Mouse (Mus musculus): ENCODE data around the gene Flvcr2. TPM values are rescaled to one million over a fixed set of nuclear protein-coding genes. Genes with fewer than 3 reads are reported as not detected.

Gene Flvcr2
- polyA plus RNA-seq, 2 experiments = 2.7 to 3.6 TPM

DNA sequence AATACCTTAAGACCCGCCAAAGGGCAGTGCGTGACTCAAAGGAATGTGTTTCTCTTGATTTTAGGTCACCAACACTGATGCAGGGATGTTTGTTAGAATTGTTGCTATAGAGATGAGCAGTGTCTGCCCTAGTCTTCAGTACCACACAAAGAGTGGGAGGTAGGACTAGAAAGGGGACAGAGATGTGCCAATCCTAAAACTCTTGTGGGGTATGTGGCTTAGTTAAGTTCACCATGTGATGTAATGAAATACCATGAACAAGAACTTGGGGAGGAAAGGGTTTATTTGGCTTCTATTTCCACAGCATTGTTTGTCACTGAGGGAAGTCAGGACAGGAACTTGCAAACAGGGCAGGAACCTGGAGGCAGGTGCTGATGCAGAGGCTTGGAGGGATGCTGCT is 33.8 kb upstream of the Flvcr2 start:
- WGBS (ENCODE audit: insufficient replicate concordance) = 68% methylated on average over 2 of the region's 2 CpGs
- Histone ChIP-seq H3K9me3 (ENCODE audit: control insufficient read depth, low read length) (no peaks in the 10 kb centered on the region), H3K4me1 (replicated peaks; ENCODE audit: control insufficient read depth in 2 of 2, insufficient read depth in 2 of 2, low read length in 1 of 2) (no peaks in the 10 kb centered on the region), H3K4me2 (ENCODE audit: low read depth) (no peak overlapping the region), H3K36me3 (replicated peaks; ENCODE audit: control insufficient read depth, insufficient read depth, low read depth) (no peaks in the 10 kb centered on the region), H3K27me3 (ENCODE audit: control insufficient read depth, insufficient read depth, low read length) (no peaks in the 10 kb centered on the region), H3K9ac (replicated peaks) (no peak overlapping the region), H3K4me3 (ENCODE audit: insufficient read depth in 1 of 2, low read depth in 2 of 2, low read length in 2 of 2) (no peak overlapping the region), H3K27ac (no peak overlapping the region)
- TF ChIP-seq CTCF (IDR thresholded peaks at IDR 0.05; ENCODE audit: low read depth) = no peak
- no peak for TF ChIP-seq EP300 (IDR thresholded peaks at IDR 0.05; ENCODE audit: low read depth)
- DNase-seq (ENCODE audit: low read depth in 3 of 3, low spot score in 3 of 3) (no peak), ATAC-seq (ENCODE audit: insufficient read depth) (no peak)

DNA sequence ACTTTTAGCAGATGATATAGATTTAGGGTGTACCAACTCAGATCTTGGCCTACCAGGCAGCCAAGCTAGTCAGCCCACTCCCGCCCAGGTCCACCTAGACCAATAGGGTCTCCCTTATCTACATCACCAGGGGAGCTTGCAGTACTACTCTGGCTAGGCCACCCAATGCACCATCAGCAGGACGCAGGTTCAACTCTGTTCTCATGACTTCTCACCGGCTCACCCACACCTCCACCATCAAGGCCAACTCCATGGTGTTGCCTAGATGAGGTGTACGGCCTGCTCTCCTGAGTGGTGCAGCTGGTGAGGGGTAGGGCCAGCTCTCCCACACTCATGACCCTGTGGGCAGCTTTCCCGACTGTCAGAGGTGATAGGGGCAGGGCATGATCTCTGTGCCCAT is 32.2 kb upstream of the Flvcr2 start:
- no peak for DNase-seq (ENCODE audit: low read depth in 3 of 3, low spot score in 3 of 3)
- no peak overlapping the region for H3K27ac ChIP-seq
- TF ChIP-seq EP300 (IDR thresholded peaks at IDR 0.05; ENCODE audit: low read depth) = no peak
- TF ChIP-seq CTCF (IDR thresholded peaks at IDR 0.05; ENCODE audit: low read depth) = no peak
- H3K36me3 ChIP-seq (replicated peaks; ENCODE audit: control insufficient read depth, insufficient read depth, low read depth) = no peaks in the 10 kb centered on the region
- ATAC-seq (ENCODE audit: insufficient read depth) = no peak
- H3K4me1 ChIP-seq (replicated peaks; ENCODE audit: control insufficient read depth in 2 of 2, insufficient read depth in 2 of 2, low read length in 1 of 2) = no peaks in the 10 kb centered on the region
- no peak overlapping the region for H3K4me3 ChIP-seq (ENCODE audit: insufficient read depth in 1 of 2, low read depth in 2 of 2, low read length in 2 of 2)
- no peaks in the 10 kb centered on the region for H3K9me3 ChIP-seq (ENCODE audit: control insufficient read depth, low read length)
- H3K4me2 ChIP-seq (ENCODE audit: low read depth) = no peak overlapping the region
- whole genome bisulfite sequencing (ENCODE audit: insufficient replicate concordance) = 66% methylated on average over 5 of the region's 5 CpGs
- no peak overlapping the region for H3K9ac ChIP-seq (replicated peaks)
- H3K27me3 ChIP-seq (ENCODE audit: control insufficient read depth, insufficient read depth, low read length) = no peaks in the 10 kb centered on the region

DNA sequence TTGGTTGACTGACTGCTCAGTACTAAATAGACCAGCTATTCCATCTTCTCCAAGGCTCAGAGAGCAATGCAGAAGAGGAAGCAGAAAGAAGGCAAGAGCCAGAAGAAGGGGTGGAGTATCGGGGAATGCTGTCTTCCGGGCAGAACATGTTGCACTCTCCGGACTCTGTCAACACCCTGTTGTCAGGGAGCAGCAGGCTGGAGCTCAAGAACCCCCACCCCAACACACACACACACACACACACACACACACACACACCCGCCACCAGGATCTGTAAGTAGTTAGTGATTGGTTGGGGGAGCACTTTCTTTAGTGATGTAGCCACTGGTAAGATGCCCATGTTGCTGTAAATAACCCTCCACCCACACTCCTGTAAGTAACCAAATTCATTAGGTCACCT is 21.0 kb upstream of the Flvcr2 start:
- DNase-seq (ENCODE audit: low read depth in 3 of 3, low spot score in 3 of 3) (no peak), ATAC-seq (ENCODE audit: insufficient read depth) (no peak)
- H3K9me3 ChIP-seq (ENCODE audit: control insufficient read depth, low read length) = no peaks in the 10 kb centered on the region
- TF ChIP-seq EP300 (IDR thresholded peaks at IDR 0.05; ENCODE audit: low read depth) (no peak), CTCF (IDR thresholded peaks at IDR 0.05; ENCODE audit: low read depth) (no peak)
- 0 out of 4 replicates have a peak, but pooled peaks cover 0 to 1% of the 10 kb centered on the region in 2 experiments for H3K4me1 ChIP-seq (replicated peaks; ENCODE audit: control insufficient read depth in 2 of 2, insufficient read depth in 2 of 2, low read length in 1 of 2)
- no peaks in the 10 kb centered on the region for H3K36me3 ChIP-seq (replicated peaks; ENCODE audit: control insufficient read depth, insufficient read depth, low read depth)
- no peak overlapping the region for H3K9ac ChIP-seq (replicated peaks)
- H3K27me3 ChIP-seq (ENCODE audit: control insufficient read depth, insufficient read depth, low read length) = no peaks in the 10 kb centered on the region
- no peak overlapping the region for H3K27ac ChIP-seq
- no peak overlapping the region for H3K4me2 ChIP-seq (ENCODE audit: low read depth)
- 57% methylated on average over 4 of the region's 4 CpGs for WGBS (ENCODE audit: insufficient replicate concordance)
- no peak overlapping the region for H3K4me3 ChIP-seq (ENCODE audit: insufficient read depth in 1 of 2, low read depth in 2 of 2, low read length in 2 of 2)

DNA sequence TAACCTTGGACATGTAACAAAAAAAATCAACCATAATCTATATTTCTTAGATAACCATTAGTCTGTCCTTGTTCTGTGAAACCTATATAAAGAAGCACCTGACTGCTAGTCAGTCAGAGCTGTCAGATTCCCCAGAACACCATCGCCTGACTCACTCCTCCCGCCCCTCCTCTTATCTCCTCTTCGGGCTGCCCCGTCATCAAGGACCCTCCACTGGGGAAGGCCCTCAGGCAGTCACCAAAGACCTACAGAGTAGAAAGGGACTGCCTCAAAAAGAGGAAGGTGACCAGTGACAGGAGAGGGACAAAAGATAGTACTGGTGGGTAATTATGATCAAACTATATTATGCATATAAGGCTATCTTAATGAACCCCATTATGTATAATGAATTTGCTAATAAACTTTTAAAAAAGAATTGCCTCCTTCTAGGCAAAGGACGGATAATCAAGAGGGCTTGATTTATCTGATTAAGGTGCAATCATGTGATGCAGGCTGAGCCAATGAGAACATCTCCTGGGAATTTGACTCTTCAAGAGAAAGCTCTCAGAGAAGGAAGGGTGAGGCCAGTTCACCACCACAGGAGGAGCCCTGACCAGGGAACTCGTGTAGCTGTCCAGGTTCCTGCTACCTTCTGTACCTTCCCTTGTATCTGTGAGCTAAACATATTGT is 19.5 kb upstream of the Flvcr2 start:
- H3K4me3 ChIP-seq (ENCODE audit: insufficient read depth in 1 of 2, low read depth in 2 of 2, low read length in 2 of 2) = no peak overlapping the region
- 0 out of 4 replicates have a peak, but pooled peaks cover 0 to 1% of the 10 kb centered on the region in 2 experiments for H3K4me1 ChIP-seq (replicated peaks; ENCODE audit: control insufficient read depth in 2 of 2, insufficient read depth in 2 of 2, low read length in 1 of 2)
- no peak overlapping the region for H3K4me2 ChIP-seq (ENCODE audit: low read depth)
- ATAC-seq (ENCODE audit: insufficient read depth) = no peak
- H3K27ac ChIP-seq = no peak overlapping the region
- DNase-seq (ENCODE audit: low read depth in 3 of 3, low spot score in 3 of 3) = no peak
- no peak overlapping the region for H3K9ac ChIP-seq (replicated peaks)
- no peaks in the 10 kb centered on the region for H3K36me3 ChIP-seq (replicated peaks; ENCODE audit: control insufficient read depth, insufficient read depth, low read depth)
- no peak for TF ChIP-seq CTCF (IDR thresholded peaks at IDR 0.05; ENCODE audit: low read depth)
- TF ChIP-seq EP300 (IDR thresholded peaks at IDR 0.05; ENCODE audit: low read depth) = no peak
- WGBS (ENCODE audit: insufficient replicate concordance) = 19% methylated on average over 6 of the region's 6 CpGs
- no peaks in the 10 kb centered on the region for H3K27me3 ChIP-seq (ENCODE audit: control insufficient read depth, insufficient read depth, low read length)
- H3K9me3 ChIP-seq (ENCODE audit: control insufficient read depth, low read length) = no peaks in the 10 kb centered on the region

DNA sequence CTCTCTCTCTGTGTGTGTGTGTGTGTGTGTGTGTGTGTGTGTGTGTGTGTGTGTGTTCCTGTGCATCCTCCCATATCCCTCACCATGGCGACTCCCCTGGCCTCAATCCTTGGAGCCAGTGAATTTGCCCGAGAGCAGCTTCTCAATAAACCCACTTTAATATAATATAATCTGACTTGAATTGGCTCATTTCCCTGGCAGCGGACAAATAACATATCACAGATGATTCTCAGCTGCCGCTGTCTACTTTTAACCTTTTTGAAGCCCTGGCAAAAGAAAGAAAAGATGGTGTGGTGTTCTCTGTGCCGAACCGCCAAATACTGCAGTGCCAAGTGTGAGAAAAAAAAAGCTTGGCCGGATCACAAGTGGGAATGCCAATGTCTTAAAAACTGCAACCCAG is 18.2 kb upstream of the Flvcr2 start:
- ATAC-seq (ENCODE audit: insufficient read depth) = no peak

More for the DNA sequence above, 18.2 kb upstream of the Flvcr2 start:
- H3K27me3 ChIP-seq (ENCODE audit: control insufficient read depth, insufficient read depth, low read length) = no peaks in the 10 kb centered on the region
- no peak overlapping the region for H3K9ac ChIP-seq (replicated peaks)
- 72% methylated on average over 7 of the region's 7 CpGs for WGBS (ENCODE audit: insufficient replicate concordance)
- no peak overlapping the region for H3K4me3 ChIP-seq (ENCODE audit: insufficient read depth in 1 of 2, low read depth in 2 of 2, low read length in 2 of 2)
- DNase-seq (ENCODE audit: low read depth in 3 of 3, low spot score in 3 of 3) = no peak
- H3K4me1 ChIP-seq (replicated peaks; ENCODE audit: control insufficient read depth in 2 of 2, insufficient read depth in 2 of 2, low read length in 1 of 2) = 0 out of 4 replicates have a peak, but pooled peaks cover 0 to 1% of the 10 kb centered on the region in 2 experiments
- no peak overlapping the region for H3K27ac ChIP-seq
- no peak overlapping the region for H3K4me2 ChIP-seq (ENCODE audit: low read depth)
- no peaks in the 10 kb centered on the region for H3K9me3 ChIP-seq (ENCODE audit: control insufficient read depth, low read length)
- TF ChIP-seq EP300 (IDR thresholded peaks at IDR 0.05; ENCODE audit: low read depth) (no peak), CTCF (IDR thresholded peaks at IDR 0.05; ENCODE audit: low read depth) (no peak)
- no peaks in the 10 kb centered on the region for H3K36me3 ChIP-seq (replicated peaks; ENCODE audit: control insufficient read depth, insufficient read depth, low read depth)

All from liver, embryonic 14.5 days (tissue).